Mouse (Mus musculus): ENCODE data around the gene 1190005I06Rik. TPM values are rescaled to one million over a fixed set of nuclear protein-coding genes. Genes with fewer than 3 reads are reported as not detected.

Gene 1190005I06Rik
- 10 to 100 TPM; 28.1 to 64.3 TPM for polyA plus RNA-seq (2012; fragmentation: generic; extraction: Trizol)

DNA sequence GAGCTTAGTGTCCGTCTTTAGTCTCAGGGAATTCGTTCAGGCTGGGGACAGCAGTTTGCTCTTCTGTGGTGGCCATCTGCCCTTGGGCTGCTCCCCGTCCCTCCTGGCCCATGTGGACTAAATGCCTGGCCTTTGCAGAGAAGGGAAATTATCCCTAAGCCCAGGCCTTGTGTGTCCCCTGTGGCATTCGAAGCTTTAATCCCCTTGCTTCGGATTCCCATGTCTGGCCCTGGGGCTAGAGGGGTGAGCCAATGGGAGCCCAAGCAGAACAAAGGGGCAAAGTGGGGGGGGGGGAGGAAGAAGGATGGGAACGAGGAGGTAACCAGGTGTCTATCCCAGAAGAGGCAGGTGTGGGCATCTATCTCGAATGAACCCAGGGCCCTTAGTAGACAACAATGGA lies at the start of gene 1190005I06Rik:
Gene 1190005I06Rik, minus strand, starts transcription at position 101 of the 400 bp plus-strand sequence.

DNA sequence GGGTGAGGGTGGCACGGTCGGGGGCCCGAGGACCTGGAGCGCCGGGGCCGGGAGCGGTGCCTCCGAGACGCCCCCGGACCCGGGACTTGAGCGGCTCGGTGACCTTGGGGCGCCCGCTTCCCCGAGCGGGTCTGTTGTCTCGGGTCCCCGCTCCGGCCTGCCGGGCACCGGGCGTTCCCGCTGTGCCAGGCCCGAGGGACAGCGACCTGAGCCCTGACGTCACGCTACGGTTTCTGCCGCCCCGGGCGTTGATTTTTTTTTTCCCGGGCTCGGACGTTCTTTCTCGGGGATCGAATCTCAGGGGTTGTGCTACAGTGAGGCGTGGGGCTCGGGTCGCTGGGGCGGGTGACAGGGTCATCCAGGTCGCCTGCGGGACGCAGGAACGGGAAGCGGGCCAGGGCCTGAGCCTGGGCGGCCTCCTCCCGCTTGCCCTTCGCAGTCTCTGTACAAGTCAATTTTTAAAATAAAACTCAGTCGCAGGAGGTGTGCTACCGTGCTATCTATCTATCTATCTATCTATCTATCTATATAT lies 21.0 kb upstream of the 1190005I06Rik start, which contains the start of gene Emc8:
Gene Emc8, minus strand, starts transcription at position 200 of the 532 bp plus-strand sequence.

DNA sequence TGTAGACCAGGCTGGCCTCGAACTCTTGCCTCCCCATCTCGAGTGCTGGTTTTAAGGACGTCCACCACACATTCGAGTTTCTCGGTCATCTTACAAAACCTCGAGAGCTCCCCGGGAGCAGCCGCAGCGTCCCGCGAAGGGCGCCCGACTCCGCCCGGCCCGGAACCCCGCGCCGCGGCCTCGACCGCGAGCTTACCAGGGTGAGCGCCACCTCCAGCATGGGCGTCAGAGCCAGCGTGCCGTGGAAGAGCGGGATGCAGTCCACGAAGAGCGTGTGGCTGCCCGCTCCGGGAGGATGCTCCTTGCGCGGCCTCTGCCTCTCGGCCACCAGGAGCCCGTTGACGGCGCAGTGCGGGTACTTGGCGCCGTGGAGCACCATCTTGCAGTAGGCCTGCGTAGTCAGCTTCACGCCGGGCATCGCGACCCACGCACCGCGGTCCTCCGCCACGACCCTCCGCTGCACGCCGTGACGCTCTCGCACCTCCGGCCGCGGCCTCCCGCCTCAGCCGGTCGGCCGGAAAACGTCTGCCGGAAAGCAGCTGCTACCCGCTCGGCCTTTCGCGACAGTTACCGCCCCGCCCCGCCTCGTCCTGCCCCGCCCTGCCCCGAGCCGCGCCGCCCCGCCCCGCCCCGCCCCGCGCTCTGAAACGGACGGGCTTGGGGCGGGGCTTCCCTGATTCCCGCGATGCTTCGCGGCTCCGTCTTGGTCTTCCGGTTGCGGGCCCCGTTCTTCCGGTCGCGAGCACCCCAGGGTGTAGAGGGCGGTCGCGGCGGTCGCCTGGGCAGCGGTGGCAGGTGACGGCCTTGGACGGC lies 20.3 kb upstream of the 1190005I06Rik start, which contains the start of the genes Gm27021 and Cox4i1:
Gene Gm27021, minus strand, starts transcription at position 519 of the 813 bp plus-strand sequence.
Gene Cox4i1, plus strand, starts transcription at position 662 of the 813 bp plus-strand sequence.

DNA sequence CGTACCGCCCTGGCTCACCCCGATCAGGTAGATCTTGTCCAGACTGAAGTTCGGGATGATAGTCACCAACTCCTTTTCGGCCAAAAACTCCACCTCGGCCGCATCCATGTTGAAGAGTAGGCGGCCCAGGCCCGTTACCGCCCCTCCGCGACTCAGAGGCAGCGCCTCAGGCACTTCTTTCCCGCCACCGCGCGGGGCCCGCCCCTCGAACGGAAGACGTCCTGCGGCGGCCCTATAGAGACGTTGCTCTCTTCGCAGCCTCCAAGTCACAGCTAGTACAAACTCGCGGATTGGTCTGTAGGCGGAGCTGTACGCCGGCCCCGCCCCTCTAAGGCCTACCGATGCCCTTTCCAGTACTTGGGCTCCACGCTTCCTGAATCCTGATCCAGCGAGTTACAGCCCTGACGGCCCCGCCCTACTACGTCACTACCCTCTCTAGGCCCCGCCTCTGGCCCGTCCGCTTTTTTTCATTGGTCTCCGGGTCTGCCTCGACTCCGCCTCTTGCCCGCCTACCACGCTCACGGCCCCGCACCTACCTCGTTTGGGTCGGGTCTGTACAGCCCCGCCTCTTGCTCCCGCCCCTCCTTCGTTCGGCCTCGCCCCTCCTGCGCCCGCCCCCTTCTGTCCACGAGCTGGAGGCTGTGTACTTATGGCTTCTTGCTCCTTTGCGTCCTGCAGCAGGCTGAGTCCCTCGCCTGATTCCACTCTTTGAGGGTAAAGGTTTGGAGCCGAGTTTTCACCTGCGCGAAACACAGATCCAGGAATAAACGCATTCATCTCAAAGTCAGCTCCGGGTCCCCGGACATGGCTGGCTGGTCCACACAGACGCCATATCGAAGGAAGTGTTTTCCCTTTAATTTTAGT lies 58.3 kb downstream of the 1190005I06Rik start, which contains the start of gene Gins2:
Gene Gins2, minus strand, starts transcription at position 397 of the 864 bp plus-strand sequence.

Other genes with a start within 250 kb of the 1190005I06Rik start
- 10 to 100 TPM; 38.8 to 43.1 TPM for gene Gins2, start 58.3 kb downstream of the 1190005I06Rik start, polyA plus RNA-seq (2012; fragmentation: generic; extraction: Trizol)
- gene Gm27021, start 20.4 kb upstream of the 1190005I06Rik start, polyA plus RNA-seq (2012; fragmentation: generic; extraction: Trizol): 1 to 10 TPM; 1.6 to 2.1 TPM
- 1,000 to 10,000 TPM; 1,423 to 1,620 TPM for gene Cox4i1, start 20.6 kb upstream of the 1190005I06Rik start, polyA plus RNA-seq (2012; fragmentation: generic; extraction: Trizol)
- 100 to 1,000 TPM; 176 to 244 TPM for gene Emc8, start 20.9 kb upstream of the 1190005I06Rik start, polyA plus RNA-seq (2012; fragmentation: generic; extraction: Trizol)
- gene Irf8, start 88.7 kb upstream of the 1190005I06Rik start, polyA plus RNA-seq (2012; fragmentation: generic; extraction: Trizol): not detected